Mouse (Mus musculus) erythroblast, embryonic 14.5 days (primary cell): Measurements from ENCODE around the gene Ice1. TPM values are rescaled to one million over a fixed set of nuclear protein-coding genes. Genes with fewer than 3 reads are reported as not detected.

ENCODE experiments used
- H3K27me3 ChIP-seq: 2 replicates; pipeline ENCODE4 v1.6.1; 2012; ENCODE audit warnings: inconsistent platforms; ENCODE audit not compliant: control insufficient read depth
- H3K36me3 ChIP-seq: 2 replicates; pipeline ENCODE4 v1.6.1; 2012; ENCODE audit warnings: mild to moderate bottlenecking, inconsistent platforms; ENCODE audit not compliant: control insufficient read depth
- H3K4me1 ChIP-seq: 2 replicates; pipeline ENCODE4 v1.6.1; 2012; ENCODE audit warnings: inconsistent platforms; ENCODE audit not compliant: control insufficient read depth
- H3K4me3 ChIP-seq: replicated peaks from 2 replicates; pipeline ENCODE3; 2012; ENCODE audit warnings: moderate library complexity, mild to moderate bottlenecking, inconsistent platforms
- H3K9me3 ChIP-seq: 2 replicates; pipeline ENCODE4 v1.6.1; 2012; ENCODE audit warnings: low read length, inconsistent platforms, mixed read lengths; ENCODE audit not compliant: control insufficient read depth
- GATA1 ChIP-seq: IDR thresholded peaks from 2 replicates; pipeline ENCODE4 v1.6.1; 2012; ENCODE audit warnings: low read length, inconsistent platforms, mixed read lengths
- TAL1 ChIP-seq: IDR thresholded peaks from 3 replicates; pipeline ENCODE4 v1.6.1; 2012; ENCODE audit warnings: low read length, inconsistent platforms, mixed read lengths
- polyA plus RNA-seq: library from polyadenylated mRNA; stranded (reverse); fragments of >175 nt; gene quantifications from 2 replicates; pipeline ENCODE4 v1.2.3, GENCODE M21; 2012

Gene Ice1
- polyA plus RNA-seq, 1 experiment = 0.30 TPM

DNA sequence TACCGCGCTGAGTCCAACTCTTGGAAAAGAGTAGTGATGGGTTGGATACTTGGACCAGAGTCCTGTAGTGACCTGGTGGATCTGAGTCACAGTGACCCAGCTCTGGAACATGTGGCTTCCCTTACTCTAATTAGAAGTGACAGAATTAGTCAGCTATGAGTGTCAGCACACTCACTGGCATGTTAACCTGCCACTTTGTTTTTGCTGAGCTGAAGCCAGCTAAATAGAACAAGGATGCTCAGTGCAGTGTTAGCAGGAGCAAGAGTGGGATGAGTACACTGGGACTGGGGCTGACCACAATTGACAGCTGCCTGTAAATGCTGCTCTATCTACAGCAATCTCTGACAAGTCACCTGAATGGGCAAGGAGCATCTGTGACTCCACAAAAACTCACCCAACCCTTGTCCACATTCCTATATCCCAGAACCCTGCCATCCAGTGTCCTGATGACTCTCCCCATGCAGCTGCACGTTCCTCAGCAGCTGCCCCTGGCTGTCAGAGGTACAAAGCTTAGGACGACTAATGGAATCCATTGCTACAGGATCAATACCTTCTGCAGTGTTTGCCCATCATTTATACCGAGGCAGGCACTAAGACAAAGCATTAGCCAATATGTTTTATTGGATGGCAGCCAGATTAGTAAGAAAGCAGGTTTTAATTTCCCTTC is 128.6 kb downstream of the Ice1 start:
- Histone ChIP-seq H3K27me3 (no peaks in the 10 kb centered on the region), H3K4me3 (no peak overlapping the region), H3K9me3 (peaks cover 2% of the 10 kb centered on the region; the same call in 1 of the 2 replicates), H3K36me3 (no peaks in the 10 kb centered on the region), H3K4me1 (no peaks in the 10 kb centered on the region)
- TF ChIP-seq GATA1 (no peak), TAL1 (no peak)

Other genes with a start within 250 kb of the Ice1 start
- not detected in 2 replicates for gene Adamts16, start 204.2 kb upstream of the Ice1 start, polyA plus RNA-seq